Mouse (Mus musculus): ENCODE measurements around the gene Eml1.

DNA sequence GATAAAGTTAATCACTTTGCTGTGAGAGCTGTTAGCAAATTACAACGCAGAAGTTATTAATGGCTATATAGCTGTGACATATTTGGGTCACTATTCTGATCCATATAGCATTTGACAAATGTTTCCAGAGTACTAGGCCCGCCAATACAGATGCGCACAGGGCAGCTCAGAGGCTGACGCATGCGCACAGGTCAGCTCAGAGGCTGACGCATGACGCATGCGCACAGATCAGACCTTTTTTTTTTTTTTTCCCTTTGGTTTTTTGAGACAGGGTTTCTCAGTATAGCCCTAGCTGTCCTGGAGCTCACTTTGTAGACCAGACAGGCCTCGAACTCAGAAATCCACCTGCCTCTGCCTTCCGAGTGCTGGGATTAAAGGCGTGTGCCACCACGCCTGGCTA, 144.7 kb downstream of the Eml1 start:
- TF ChIP-seq CTCF (IDR thresholded peaks at IDR 0.05; ENCODE audit: borderline replicate concordance, insufficient read depth, low read length): no peak
- TF ChIP-seq POLR2A (IDR thresholded peaks at IDR 0.05; ENCODE audit: low read depth, low read length): no peak

Measured in embryonic fibroblast, embryonic 13.5 days (primary cell).